In genomic region chr3:120472687-120473644, GRCm38 (mm10) we compare ENCODE assay signal across 9 mouse cellular contexts.
DNase-seq lines count a peak whose midpoint lies in the region; ATAC-seq lines count a peak whose summit lies in the region.
"Had no signal": no experiment of that assay in that cellular context is flagged by ENCODE, and none has a peak within 500 bp of the region (broad histone marks: within the 10 kb centered on the region; RNA-seq: fewer than 3 reads in every experiment).

No protein-coding gene starts in this region.

- H3K27ac ChIP-seq in forebrain, embryonic 11.5 days (ENCODE audit: low read depth, low read length): no peak overlapping the region; the same call in 1 of the 2 replicates
- peak overlapping the region; percentile 53; the same call in 1 of the 2 replicates for H3K27ac ChIP-seq in midbrain, embryonic 10.5 days (replicated peaks)
- H3K27ac ChIP-seq: kidney, postnatal 0 days had no signal

- H3K4me1 ChIP-seq in forebrain, embryonic 11.5 days (replicated peaks; ENCODE audit: control insufficient read depth, insufficient read depth, low read length): no peaks in the 10 kb centered on the region; the same call in 1 of the 2 replicates
- H3K4me1 ChIP-seq in midbrain, embryonic 10.5 days: peaks cover 24% of the 10 kb centered on the region

- no peak overlapping the region for H3K4me3 ChIP-seq in forebrain, embryonic 11.5 days (ENCODE audit: low read depth, low read length)
- H3K4me3 ChIP-seq in midbrain, embryonic 10.5 days: no peak overlapping the region

- H3K27me3 ChIP-seq in forebrain, embryonic 11.5 days (ENCODE audit: control insufficient read depth, insufficient read depth, low read length): no peaks in the 10 kb centered on the region
- no peaks in the 10 kb centered on the region for H3K27me3 ChIP-seq in midbrain, embryonic 10.5 days (ENCODE audit: low read depth, poor library complexity, severe bottlenecking)

- H3K36me3 ChIP-seq in forebrain, embryonic 11.5 days (ENCODE audit: control insufficient read depth, insufficient read depth, low read length): no peaks in the 10 kb centered on the region
- no peaks in the 10 kb centered on the region for H3K36me3 ChIP-seq in midbrain, embryonic 10.5 days

- DNase-seq in cerebellum, adult 18-20 months: no peak
- DNase-seq in layer of hippocampus, postnatal 10 days (ENCODE audit: low spot score in 2 of 2): peak; percentile 12 to 15
- DNase-seq in layer of hippocampus, adult 11-12 months (ENCODE audit: low spot score): no peak
- no peak for DNase-seq in forebrain, embryonic 11.5 days (ENCODE audit: low spot score)
- peak; percentile 11 for DNase-seq in midbrain, embryonic 10.5 days (ENCODE audit: low spot score)
- DNase-seq in gastrocnemius, postnatal 14 days: no peak
- DNase-seq in gastrocnemius, adult 8-10 months (ENCODE audit: low spot score in 2 of 2): no peak

- no peak overlapping the region for H3K4me2 ChIP-seq in forebrain, embryonic 11.5 days (ENCODE audit: low read depth, low read length, severe bottlenecking)

- no peak overlapping the region for H3K9ac ChIP-seq in forebrain, embryonic 11.5 days (ENCODE audit: low read length)

- intact Hi-C loops in gastrocnemius, postnatal 14 days (cut with DNase I; ENCODE audit: low total_unique reads): no loop called here

- H3K9me3 ChIP-seq in forebrain, embryonic 11.5 days (ENCODE audit: control insufficient read depth, low read length): no peaks in the 10 kb centered on the region
- H3K9me3 ChIP-seq in midbrain, embryonic 10.5 days (replicated peaks): no peaks in the 10 kb centered on the region

- 53% methylated on average over 13 of the region's 13 CpGs for WGBS in forebrain, embryonic 11.5 days
- 59% methylated on average over 13 of the region's 13 CpGs for WGBS in midbrain, embryonic 10.5 days

- ATAC-seq in cerebellum, adult (ENCODE audit: insufficient number of reproducible peaks, low FRiP score, low TSS enrichment): peak; percentile 23
- peak; percentile 39 for ATAC-seq in forebrain, embryonic 11.5 days (replicated peaks; ENCODE audit: low FRiP score)

Comparison
In these comparisons a context has a peak if more than half of its experiments do, and no peak if none do; other contexts are left out.
1. DNase-seq: peak in layer of hippocampus, postnatal 10 days (2 of 2) and midbrain, embryonic 10.5 days (single experiment); none in cerebellum, adult 18-20 months (0 of 2), layer of hippocampus, adult 11-12 months (single experiment), forebrain, embryonic 11.5 days (single experiment), gastrocnemius, postnatal 14 days (single experiment) and gastrocnemius, adult 8-10 months (0 of 2).